Mouse (Mus musculus): ENCODE measurements around the gene 4931414P19Rik.

- TF ChIP-seq POLR2A (IDR thresholded peaks at IDR 0.05; ENCODE audit: extremely low read depth, insufficient read depth, low read length) (no peak), CTCF (IDR thresholded peaks at IDR 0.05; ENCODE audit: extremely low read depth, insufficient read depth, low read length) (no peak)
Observed at GRCm38 (mm10) chr14:54553454-54553974, 52.3 kb downstream of the 4931414P19Rik start.
